Mouse (Mus musculus) small intestine, adult 2 months (tissue): ENCODE measurements around the gene Setd2.

Experiments
- CTCF ChIP-seq: fragments of 200-500 bp; IDR thresholded peaks from 2 replicates; pipeline ENCODE4 v1.5.1; 2012; ENCODE audit warnings: low read depth, mild to moderate bottlenecking, control low read depth, inconsistent platforms, low read length, moderate library complexity, mixed read lengths; ENCODE audit not compliant: insufficient replicate concordance, insufficient read length; ENCODE audit errors: extremely low read depth
- POLR2A ChIP-seq: fragments of 200-500 bp; IDR thresholded peaks from 2 replicates; pipeline ENCODE4 v1.6.1; 2012; ENCODE audit warnings: low read depth, mild to moderate bottlenecking, control low read depth, inconsistent platforms, low read length, moderate library complexity

DNA sequence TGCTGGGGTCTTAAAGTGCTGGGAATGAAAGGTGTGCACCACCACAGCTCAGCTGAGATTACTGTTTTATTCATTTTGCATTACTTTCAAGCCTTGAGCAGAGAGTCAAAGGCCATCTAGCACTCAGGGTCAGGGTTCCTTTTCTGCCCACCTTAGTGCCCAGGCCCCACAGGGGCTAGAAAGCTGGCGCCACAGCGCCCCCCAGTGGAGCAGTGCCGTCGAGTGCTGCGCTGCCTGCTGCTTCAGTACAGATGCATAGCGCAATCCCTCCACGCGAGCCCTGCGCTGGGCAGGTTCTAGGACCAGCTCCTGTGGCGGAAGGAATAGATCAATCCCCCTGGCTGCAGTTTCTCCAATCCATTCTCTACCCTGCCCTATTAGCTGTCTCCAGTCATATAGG, 98.8 kb downstream of the Setd2 start:
- TF ChIP-seq POLR2A = no peak
- TF ChIP-seq CTCF = peak; percentile 57; the same call in 1 of the 2 replicates
